Mouse (Mus musculus): ENCODE measurements around the gene 1700017B05Rik. TPM values are rescaled to one million over a fixed set of nuclear protein-coding genes. Genes with fewer than 3 reads are reported as not detected.

1700017B05Rik gene
- polyA plus RNA-seq, 1 experiment from 2014 or later = 39.1 TPM

Other genes starting within 250 kb of the 1700017B05Rik start
- gene Sin3a, start 190.6 kb downstream of the 1700017B05Rik start, polyA plus RNA-seq (2018) = 23.9 to 29.7 TPM (median 29.7 TPM) in 3 replicates
- gene Man2c1, start 131.9 kb downstream of the 1700017B05Rik start, polyA plus RNA-seq (2018) = 26.9 to 46.4 TPM (median 35.9 TPM) in 3 replicates
- gene Neil1, start 114.3 kb downstream of the 1700017B05Rik start, polyA plus RNA-seq (2018) = 3.3 to 8.3 TPM (median 5.6 TPM) in 3 replicates
- 45.0 to 80.9 TPM (median 72.1 TPM) in 3 replicates for gene Commd4, start 104.3 kb downstream of the 1700017B05Rik start, polyA plus RNA-seq (2018)
- not detected in 3 replicates for gene Trcg1, start 26.1 kb downstream of the 1700017B05Rik start, polyA plus RNA-seq (2018)
- gene Ppcdc, start 177.5 kb upstream of the 1700017B05Rik start, polyA plus RNA-seq (2018) = 7.9 to 18.3 TPM (median 17.6 TPM) in 3 replicates
- 64.9 to 120 TPM (median 72.8 TPM) in 3 replicates for gene Scamp5, start 205.4 kb upstream of the 1700017B05Rik start, polyA plus RNA-seq (2018)
- gene Rpp25, start 241.4 kb upstream of the 1700017B05Rik start, polyA plus RNA-seq (2018) = 0.10 to 0.36 TPM in 2 of 3 replicates, not detected in the other